Mouse (Mus musculus) gastrocnemius, postnatal 4 days (tissue): ENCODE measurements around the gene Cst10. TPM values are rescaled to one million over a fixed set of nuclear protein-coding genes. Genes with fewer than 3 reads are reported as not detected.

Experiments
- DNase-seq, 2 experiments: peaks; one replicate each; pipeline ENCODE4 v3.0.0; 2021 to 2022; ENCODE audit warnings: low spot score in 2 of 2, mixed read lengths in 2 of 2
- long read RNA-seq, 2 experiments: library from polyadenylated mRNA; stranded (forward); transcript quantifications; one replicate each; pipeline ENCODE4 v2.0.0; 2021
- total RNA-seq, 2 experiments: library from RNA; stranded (reverse); gene quantifications; 2 replicates each; pipeline ENCODE4 v1.2.3; 2021

The Cst10 gene
- total RNA-seq, result not detected
- long read RNA-seq, experiment 1, result 0 reads
- long read RNA-seq, experiment 2, result 0 reads

DNA sequence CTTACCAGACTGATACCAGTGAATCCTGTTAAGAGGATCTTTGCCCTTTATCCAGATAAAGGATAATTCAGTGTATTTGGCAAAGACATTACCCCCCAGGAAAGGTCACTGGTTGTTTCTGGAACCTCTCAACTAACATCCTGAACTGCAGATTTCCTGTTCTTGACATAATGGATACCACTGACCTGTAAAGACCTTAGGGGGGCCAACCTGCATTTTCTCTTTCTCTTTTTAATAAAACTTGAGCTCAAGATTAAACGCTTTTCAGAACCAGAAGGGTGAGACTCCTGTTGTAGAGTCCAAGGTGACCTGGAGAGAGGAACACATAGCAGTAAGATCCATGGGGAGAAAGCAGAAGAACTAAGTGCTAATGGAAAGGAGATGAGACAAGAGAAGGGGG lies at the start of gene Cst10:
Cst10 (plus strand) TSS at position 301 of the 400 bp plus-strand sequence.
- DNase-seq, result no peak

GRCm38 (mm10) chr2:149392951-149393350 lies 11.9 kb upstream of the Cst10 start:
- no peak for DNase-seq

GRCm38 (mm10) chr2:149422564-149422963 lies 17.7 kb downstream of the Cst10 start:
- DNase-seq, result no peak
